Mouse (Mus musculus) G1E (cell line): ENCODE data around the gene Clec16a.

Experiments
- CTCF ChIP-seq: IDR thresholded peaks from 2 replicates; pipeline ENCODE4 v1.5.1; 2012; ENCODE audit warnings: low read depth, low read length, inconsistent platforms, mixed read lengths
- GATA1 ChIP-seq: IDR thresholded peaks from 2 replicates; pipeline ENCODE4 v1.6.1; 2012; ENCODE audit warnings: borderline replicate concordance, low read length, inconsistent platforms, mixed read lengths
- POLR2AphosphoS5 ChIP-seq: IDR thresholded peaks from 2 replicates; pipeline ENCODE4 v1.6.1; 2012; ENCODE audit warnings: low read depth, low read length, inconsistent platforms; ENCODE audit not compliant: insufficient replicate concordance

DNA sequence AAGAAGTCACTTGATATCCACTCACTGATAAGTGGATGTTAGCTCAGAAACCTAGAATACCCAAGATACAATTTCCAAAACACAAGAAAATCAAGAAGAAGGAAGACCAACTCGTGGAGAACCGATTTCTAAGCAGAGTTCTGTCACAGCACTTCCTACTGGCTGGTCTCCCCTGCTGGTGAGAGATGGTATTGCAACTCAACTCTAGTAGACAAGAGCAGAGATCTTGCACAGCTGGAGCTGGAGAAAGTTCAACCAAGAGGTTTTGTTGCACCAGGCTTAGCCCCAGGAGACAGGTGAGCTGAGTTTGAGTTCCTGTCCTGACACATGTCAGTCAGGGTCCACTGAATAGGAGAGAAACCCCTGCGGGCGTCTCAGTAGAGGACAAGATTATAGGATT, 222.0 kb downstream of the Clec16a start:
- TF ChIP-seq CTCF (peak; percentile 89), GATA1 (no peak), POLR2AphosphoS5 (no peak)
